Mouse (Mus musculus) heart, adult 10 weeks (tissue): ENCODE measurements around the gene Slc16a9. TPM values are rescaled to one million over a fixed set of nuclear protein-coding genes. Genes with fewer than 3 reads are reported as not detected.

Source experiments
- polyA plus RNA-seq: library from polyadenylated mRNA; stranded (reverse); fragments of 350-450 nt; fragmentation: Illumina TruSeq; extraction: RNeasy Lipid Tissue Mini Kit (QIAGEN cat#74804); gene quantifications from one replicate; pipeline ENCODE4 v1.2.3, GENCODE M21; 2014; ENCODE audit warnings: low read depth, low replicate concordance

The Slc16a9 gene
- polyA plus RNA-seq = 4.6 TPM

GRCm38 (mm10) chr10:70244921-70245558 is at the start of gene Slc16a9:
TSS of gene Slc16a9 (plus strand) at chr10:70245100.

GRCm38 (mm10) chr10:70204505-70205399 is 40.1 kb upstream of the Slc16a9 start, which contains the start of gene Mrln:
TSS of gene Mrln (plus strand) at chr10:70204664.

Other genes starting within 250 kb of the Slc16a9 start
- gene Ccdc6, start 148.0 kb upstream of the Slc16a9 start, polyA plus RNA-seq = 13.1 TPM
- gene Mrln, start 40.4 kb upstream of the Slc16a9 start, polyA plus RNA-seq = 3.1 TPM
- gene Fam13c, start 195.4 kb downstream of the Slc16a9 start, polyA plus RNA-seq = 8.6 TPM